Mouse (Mus musculus) myocyte (in vitro differentiated cells): ENCODE results near the gene Hist1h1d.
"Not testable (repeated sequence)": the region's sequence is repeated elsewhere in the genome, so short reads cannot be mapped to it uniquely, and the experiment has no call there.

Experiments used
- CEBPB ChIP-seq: IDR thresholded peaks from 2 replicates; pipeline ENCODE4 v1.6.1; 2011; ENCODE audit warnings: mild to moderate bottlenecking, moderate library complexity; ENCODE audit not compliant: poor library complexity, insufficient read depth, severe bottlenecking
- E2F4 ChIP-seq: IDR thresholded peaks from one replicate; pipeline ENCODE4 v1.6.1; 2011; ENCODE audit warnings: mild to moderate bottlenecking, control low read depth, moderate library complexity; ENCODE audit not compliant: insufficient read depth
- MAX ChIP-seq: IDR thresholded peaks from one replicate; pipeline ENCODE4 v1.6.1; 2011; ENCODE audit warnings: low read depth, mild to moderate bottlenecking, control low read depth
- MYOD1 ChIP-seq, 3 experiments: IDR thresholded peaks; one replicate each; pipeline ENCODE4 v1.6.1; 2011; ENCODE audit warnings: control low read depth in 2 of 3, low read depth in 2 of 3, mild to moderate bottlenecking in 2 of 3, moderate library complexity in 1 of 3; ENCODE audit not compliant: insufficient read length in 2 of 3, control insufficient read depth in 1 of 3
- MYOG ChIP-seq, 3 experiments: IDR thresholded peaks; one replicate each; pipeline ENCODE4 v1.6.1; 2011; ENCODE audit warnings: control low read depth in 2 of 3, low read depth in 2 of 3, mild to moderate bottlenecking in 2 of 3; ENCODE audit not compliant: insufficient read length in 2 of 3, control insufficient read depth in 1 of 3, insufficient read depth in 1 of 3
- POLR2A ChIP-seq: IDR thresholded peaks from one replicate; pipeline ENCODE4 v1.6.1; 2011; ENCODE audit warnings: low read depth, mild to moderate bottlenecking, control low read depth, moderate library complexity; ENCODE audit not compliant: insufficient read length
- POLR2AphosphoS2 ChIP-seq: IDR thresholded peaks from one replicate; pipeline ENCODE4 v1.6.1; 2011; ENCODE audit warnings: low read depth, control low read depth; ENCODE audit not compliant: insufficient read length
- REST ChIP-seq: IDR thresholded peaks from one replicate; pipeline ENCODE4 v1.6.1; 2011; ENCODE audit warnings: mild to moderate bottlenecking, control low read depth, moderate library complexity; ENCODE audit not compliant: insufficient read depth, insufficient read length
- TCF12 ChIP-seq: IDR thresholded peaks from one replicate; pipeline ENCODE4 v1.6.1; 2011; ENCODE audit warnings: mild to moderate bottlenecking, control low read depth; ENCODE audit not compliant: poor library complexity, insufficient read depth, severe bottlenecking
- USF1 ChIP-seq: IDR thresholded peaks from one replicate; pipeline ENCODE4 v1.6.1; 2011; ENCODE audit warnings: low read depth, mild to moderate bottlenecking, control low read depth, moderate library complexity

DNA sequence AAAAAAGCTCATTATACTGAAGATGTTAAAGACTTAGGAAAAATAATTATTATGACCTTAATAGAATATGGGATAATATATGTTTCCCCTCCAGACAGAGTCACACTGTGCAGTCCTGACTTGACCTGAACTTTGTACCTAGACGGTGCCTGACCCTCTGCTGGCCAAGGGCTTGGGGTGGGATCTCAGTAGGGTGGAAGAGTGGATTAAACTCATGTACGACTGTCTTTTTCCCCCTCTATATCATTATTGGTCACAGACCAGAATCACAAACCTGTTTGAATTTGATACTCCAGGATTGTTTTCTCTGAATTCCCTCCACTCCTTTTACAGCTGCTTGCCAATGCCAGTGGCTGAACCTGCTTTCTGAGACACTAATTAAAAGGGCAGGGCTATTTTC lies 7.6 kb downstream of the Hist1h1d start:
- not testable (repeated sequence) for TF ChIP-seq CEBPB; POLR2A; MAX; E2F4; MYOD1 (IDR thresholded peaks at IDR 0.05; ENCODE audit: control insufficient read depth in 1 of 3, insufficient read length in 2 of 3, low read depth in 2 of 3); TCF12; MYOG (IDR thresholded peaks at IDR 0.05; ENCODE audit: control insufficient read depth in 1 of 3, insufficient read depth in 1 of 3, insufficient read length in 2 of 3, low read depth in 2 of 3); REST; USF1; POLR2AphosphoS2
